Mouse (Mus musculus) liver, adult 2 months (tissue): ENCODE measurements around the gene Rnf5.

Source experiments
- CTCF ChIP-seq: fragments of 200-500 bp; IDR thresholded peaks from 2 replicates; pipeline ENCODE4 v1.5.1; 2011; ENCODE audit warnings: low read depth, low read length, control low read depth
- POLR2A ChIP-seq: fragments of 200-500 bp; IDR thresholded peaks from 2 replicates; pipeline ENCODE4 v1.6.1; 2011; ENCODE audit warnings: low read length, control low read depth; ENCODE audit not compliant: insufficient read depth; ENCODE audit errors: extremely low read depth

DNA sequence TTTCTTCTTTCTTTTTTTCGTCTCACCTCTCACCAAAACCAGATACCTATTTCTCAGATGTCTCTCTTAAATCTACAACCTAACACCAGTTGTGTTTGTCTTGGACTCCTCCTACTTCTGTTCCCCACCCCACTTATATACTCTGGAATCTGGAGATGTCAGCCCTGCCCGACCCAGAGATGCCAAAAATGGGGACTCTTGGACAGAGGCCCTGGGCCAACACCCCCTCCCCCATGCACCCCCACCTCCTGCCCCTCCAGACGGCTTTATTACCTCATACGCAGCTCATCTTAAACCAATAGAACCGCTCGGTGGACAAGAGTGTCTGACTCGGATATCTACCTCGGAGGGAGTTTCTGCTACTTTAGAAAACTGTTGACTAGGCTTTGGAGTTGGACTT lies 7.4 kb downstream of the Rnf5 start:
- TF ChIP-seq POLR2A, result no peak
- no peak for TF ChIP-seq CTCF
